Mouse (Mus musculus): ENCODE data around the gene Pip4k2a.

Gene Pip4k2a

GRCm38 (mm10) chr2:18982581-18982980 lies 15.3 kb downstream of the Pip4k2a start:
- in situ Hi-C loops (cut with MboI, MseI) = no loop called here

- in situ Hi-C loops (cut with MboI, MseI) = no loop called here
Observed at GRCm38 (mm10) chr2:18979675-18980074, 18.3 kb downstream of the Pip4k2a start.

- in situ Hi-C loops (cut with MboI, MseI) = no loop called here
Observed at GRCm38 (mm10) chr2:18979046-18979445, 18.9 kb downstream of the Pip4k2a start.

GRCm38 (mm10) chr2:18977201-18977805 lies 20.6 kb downstream of the Pip4k2a start:
- in situ Hi-C loops (cut with MboI, MseI) = no loop called here

GRCm38 (mm10) chr2:18976175-18976574 lies 21.8 kb downstream of the Pip4k2a start:
- in situ Hi-C loops (cut with MboI, MseI) = no loop called here

GRCm38 (mm10) chr2:18974882-18975645 lies 22.9 kb downstream of the Pip4k2a start:
- in situ Hi-C loops (cut with MboI, MseI) = no loop called here

- in situ Hi-C loops (cut with MboI, MseI) = no loop called here
Observed at GRCm38 (mm10) chr2:18971564-18971963, 26.4 kb downstream of the Pip4k2a start.

- in situ Hi-C loops (cut with MboI, MseI) = no loop called here
Observed at GRCm38 (mm10) chr2:18970461-18970860, 27.5 kb downstream of the Pip4k2a start.

- in situ Hi-C loops (cut with MboI, MseI) = no loop called here
Observed at GRCm38 (mm10) chr2:18969066-18969681, 28.8 kb downstream of the Pip4k2a start.

GRCm38 (mm10) chr2:18967451-18968063 lies 30.4 kb downstream of the Pip4k2a start:
- in situ Hi-C loops (cut with MboI, MseI) = no loop called here

- in situ Hi-C loops (cut with MboI, MseI) = no loop called here
Observed at GRCm38 (mm10) chr2:18966566-18966965, 31.4 kb downstream of the Pip4k2a start.

GRCm38 (mm10) chr2:18965950-18966349 lies 32.0 kb downstream of the Pip4k2a start:
- in situ Hi-C loops (cut with MboI, MseI) = no loop called here

- in situ Hi-C loops (cut with MboI, MseI) = no loop called here
Observed at GRCm38 (mm10) chr2:18965108-18965507, 32.8 kb downstream of the Pip4k2a start.

- in situ Hi-C loops (cut with MboI, MseI) = no loop called here
Observed at GRCm38 (mm10) chr2:18963286-18964040, 34.5 kb downstream of the Pip4k2a start.

- in situ Hi-C loops (cut with MboI, MseI) = no loop called here
Observed at GRCm38 (mm10) chr2:18962502-18962901, 35.4 kb downstream of the Pip4k2a start.

GRCm38 (mm10) chr2:18960376-18960973 lies 37.5 kb downstream of the Pip4k2a start:
- in situ Hi-C loops (cut with MboI, MseI) = no loop called here

- in situ Hi-C loops (cut with MboI, MseI) = no loop called here
Observed at GRCm38 (mm10) chr2:18959558-18959957, 38.4 kb downstream of the Pip4k2a start.

GRCm38 (mm10) chr2:18959008-18959407 lies 38.9 kb downstream of the Pip4k2a start:
- in situ Hi-C loops (cut with MboI, MseI) = no loop called here

- in situ Hi-C loops (cut with MboI, MseI) = no loop called here
Observed at GRCm38 (mm10) chr2:18958501-18958900, 39.4 kb downstream of the Pip4k2a start.

- in situ Hi-C loops (cut with MboI, MseI) = no loop called here
Observed at GRCm38 (mm10) chr2:18958044-18958443, 39.9 kb downstream of the Pip4k2a start.

GRCm38 (mm10) chr2:18957459-18957858 lies 40.5 kb downstream of the Pip4k2a start:
- in situ Hi-C loops (cut with MboI, MseI) = no loop called here

Measured in T-helper 1 cell (primary cell).